Mouse (Mus musculus) telencephalon, adult 2 months (tissue): ENCODE data around the gene Gpr183.

Source experiments
- DNase-seq: peaks from one replicate; pipeline ENCODE4 v3.0.0-alpha.2; 2011; ENCODE audit warnings: low read depth, low spot score

The Gpr183 gene

GRCm38 (mm10) chr14:121957176-121957871 lies 7.7 kb downstream of the Gpr183 start:
- DNase-seq, result no peak

- DNase-seq, result no peak
Measured at GRCm38 (mm10) chr14:121956291-121956690, 8.7 kb downstream of the Gpr183 start.

- no peak for DNase-seq
Measured at GRCm38 (mm10) chr14:121955176-121955795, 9.7 kb downstream of the Gpr183 start.

- DNase-seq, result no peak
Measured at GRCm38 (mm10) chr14:121954608-121955007, 10.4 kb downstream of the Gpr183 start.

- no peak for DNase-seq
Measured at GRCm38 (mm10) chr14:121954129-121954528, 10.9 kb downstream of the Gpr183 start.

- DNase-seq, result no peak
Measured at GRCm38 (mm10) chr14:121952046-121952400, 13.0 kb downstream of the Gpr183 start.

GRCm38 (mm10) chr14:121951399-121952045 lies 13.5 kb downstream of the Gpr183 start:
- DNase-seq, result no peak

- no peak for DNase-seq
Measured at GRCm38 (mm10) chr14:121949897-121950296, 15.1 kb downstream of the Gpr183 start.

GRCm38 (mm10) chr14:121949436-121949835 lies 15.6 kb downstream of the Gpr183 start:
- no peak for DNase-seq

GRCm38 (mm10) chr14:121947966-121948365 lies 17.0 kb downstream of the Gpr183 start:
- no peak for DNase-seq

GRCm38 (mm10) chr14:121947201-121947760 lies 17.7 kb downstream of the Gpr183 start:
- DNase-seq, result no peak

GRCm38 (mm10) chr14:121946728-121947127 lies 18.3 kb downstream of the Gpr183 start:
- no peak for DNase-seq

- no peak for DNase-seq
Measured at GRCm38 (mm10) chr14:121946131-121946530, 18.9 kb downstream of the Gpr183 start.

- DNase-seq, result no peak
Measured at GRCm38 (mm10) chr14:121939582-121939981, 25.4 kb downstream of the Gpr183 start.

- DNase-seq, result no peak
Measured at GRCm38 (mm10) chr14:121938256-121939191, 26.5 kb downstream of the Gpr183 start.

- no peak for DNase-seq
Measured at GRCm38 (mm10) chr14:121937601-121938255, 27.3 kb downstream of the Gpr183 start.

GRCm38 (mm10) chr14:121936856-121937255 lies 28.1 kb downstream of the Gpr183 start:
- no peak for DNase-seq

- DNase-seq, result no peak
Measured at GRCm38 (mm10) chr14:121936356-121936755, 28.6 kb downstream of the Gpr183 start.

GRCm38 (mm10) chr14:121934597-121934946 lies 30.4 kb downstream of the Gpr183 start:
- DNase-seq, result no peak

GRCm38 (mm10) chr14:121933906-121934596 lies 30.9 kb downstream of the Gpr183 start:
- DNase-seq, result no peak
